Mouse (Mus musculus): ENCODE results near the gene Dpep3. TPM values are rescaled to one million over a fixed set of nuclear protein-coding genes. Genes with fewer than 3 reads are reported as not detected.
"Not testable (repeated sequence)": the region's sequence is repeated elsewhere in the genome, so short reads cannot be mapped to it uniquely, and the experiment has no call there.

Dpep3 gene
- 0.10 and 0.14 TPM in 2 replicates for polyA plus RNA-seq (2012; rRNA removed)

GRCm38 (mm10) chr8:105979325-105979724 lies at the start of gene Dpep3:
Gene Dpep3, minus strand, starts transcription at chr8:105979429.
- WGBS: 92% methylated on average over 15 of the region's 15 CpGs
- DNase-seq (ENCODE audit: low read depth, low spot score): no peak

GRCm38 (mm10) chr8:106022483-106022882 lies 43.3 kb upstream of the Dpep3 start:
- DNase-seq (ENCODE audit: low read depth, low spot score): peak; percentile 55

DNA sequence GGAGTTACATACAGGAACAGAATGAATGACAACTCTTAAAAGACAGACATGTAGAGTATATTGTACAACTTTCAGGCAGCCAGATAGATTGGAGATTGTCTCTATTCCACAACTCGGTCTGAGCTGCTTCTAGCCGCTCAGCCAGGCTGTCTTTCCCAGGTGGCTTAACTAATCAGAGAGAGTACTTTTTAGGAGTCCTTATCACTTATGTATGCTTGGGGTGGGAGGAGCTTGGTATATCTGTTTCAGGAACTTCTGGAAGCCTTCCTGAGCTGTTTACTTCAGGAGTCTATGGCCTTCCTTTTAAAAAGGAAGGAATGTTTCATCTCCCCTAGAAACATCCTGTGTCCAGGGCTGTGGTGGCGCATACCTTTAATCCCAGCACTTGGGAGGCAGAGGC lies 38.8 kb upstream of the Dpep3 start:
- DNase-seq (ENCODE audit: low read depth, low spot score): no peak
- WGBS: 88% methylated on average over 3 of the region's 3 CpGs

GRCm38 (mm10) chr8:106017130-106017529 lies 37.9 kb upstream of the Dpep3 start:
- DNase-seq (ENCODE audit: low read depth, low spot score): no peak
- WGBS: 83% methylated on average over 7 of the region's 7 CpGs

GRCm38 (mm10) chr8:106016284-106016683 lies 37.1 kb upstream of the Dpep3 start:
- WGBS: 93% methylated on average over 6 of the region's 6 CpGs
- DNase-seq (ENCODE audit: low read depth, low spot score): no peak

- DNase-seq (ENCODE audit: low read depth, low spot score): not testable (repeated sequence)
- 79% methylated on average over 8 of the region's 8 CpGs for WGBS
Measured at GRCm38 (mm10) chr8:106012203-106012602, 33.0 kb upstream of the Dpep3 start.

DNA sequence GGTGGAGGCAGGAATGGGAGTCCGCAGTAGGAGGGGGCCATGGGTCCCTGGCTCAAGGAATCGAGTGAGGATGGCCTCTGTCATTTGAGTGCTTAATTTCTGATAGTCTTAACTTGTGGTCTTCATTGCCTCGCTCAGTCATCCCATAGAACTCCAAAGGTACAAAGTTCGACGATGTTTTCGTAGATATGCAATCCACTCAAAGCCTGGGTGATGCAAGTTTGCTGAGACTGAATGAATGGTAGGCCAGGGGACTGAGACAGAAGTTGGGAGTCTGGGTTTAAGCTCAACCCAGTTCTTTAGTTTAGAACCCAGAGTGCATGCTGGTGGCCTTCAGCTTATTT lies 32.4 kb upstream of the Dpep3 start, which contains the start of gene Ddx28:
Gene Ddx28 (minus strand): TSS at position 240 of the 344 bp plus-strand sequence.
- WGBS: 0% methylated on average over 6 of the region's 6 CpGs
- no peak for DNase-seq (ENCODE audit: low read depth, low spot score)

DNA sequence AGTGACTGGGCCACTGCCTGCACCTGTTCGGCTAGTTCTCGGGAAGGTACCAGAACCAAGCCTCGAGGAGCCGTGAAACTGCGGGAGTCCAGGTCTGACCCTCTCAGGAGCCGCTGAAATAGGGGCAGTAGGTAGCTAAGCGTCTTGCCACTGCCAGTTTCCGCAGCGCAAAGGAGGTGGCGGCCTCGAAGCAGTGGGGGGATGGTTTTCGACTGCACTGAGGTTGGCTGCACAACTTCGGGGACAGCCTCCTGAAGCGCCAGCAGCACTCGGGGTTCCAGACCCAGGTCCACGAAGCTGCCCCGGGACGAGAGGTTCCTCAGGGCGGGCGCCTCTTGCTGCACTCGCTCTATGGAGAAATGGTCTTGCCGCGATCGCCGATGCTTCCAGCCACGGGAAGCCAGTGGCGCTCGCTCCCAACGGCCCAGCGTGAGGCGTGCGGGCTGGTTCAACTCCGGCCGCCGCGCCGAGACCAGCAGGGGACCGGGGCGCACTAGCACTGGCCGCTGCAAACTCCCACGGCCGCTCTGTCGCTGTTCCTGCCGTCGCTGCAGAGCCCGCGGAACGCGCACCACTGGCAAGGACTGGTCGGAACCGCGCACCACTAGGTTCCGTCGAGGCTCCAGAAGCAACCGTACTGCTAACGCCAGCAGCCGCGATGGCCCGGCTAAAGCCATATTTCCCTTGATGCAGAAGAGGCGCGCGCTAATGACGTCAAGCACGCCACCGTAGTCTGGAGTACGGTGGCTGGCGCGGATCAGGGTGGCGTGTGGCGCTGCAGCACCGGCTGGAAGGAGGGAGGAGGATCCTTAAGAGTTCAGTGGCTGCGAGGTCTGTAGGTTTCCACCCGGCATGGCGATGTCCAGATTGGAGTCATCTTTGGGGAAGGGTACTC lies 31.8 kb upstream of the Dpep3 start:
- peak; percentile 75 for DNase-seq (ENCODE audit: low read depth, low spot score)

GRCm38 (mm10) chr8:106007891-106008290 lies 28.7 kb upstream of the Dpep3 start:
- DNase-seq (ENCODE audit: low read depth, low spot score): not testable (repeated sequence)
- WGBS: 66% methylated on average over 3 of the region's 3 CpGs

More for the DNA sequence above, 31.8 kb upstream of the Dpep3 start:
- under 1% methylated on average over 74 of the region's 74 CpGs for WGBS

GRCm38 (mm10) chr8:106007135-106007534 lies 27.9 kb upstream of the Dpep3 start:
- 51% methylated on average over 3 of the region's 3 CpGs for WGBS

GRCm38 (mm10) chr8:106006413-106006812 lies 27.2 kb upstream of the Dpep3 start:
- DNase-seq (ENCODE audit: low read depth, low spot score): no peak

More at GRCm38 (mm10) chr8:106007135-106007534, 27.9 kb upstream of the Dpep3 start:
- no peak for DNase-seq (ENCODE audit: low read depth, low spot score)

GRCm38 (mm10) chr8:106005875-106006274 lies 26.6 kb upstream of the Dpep3 start, which contains the start of gene Dpep2nb:
Gene Dpep2nb, minus strand, starts transcription at chr8:106005975.
- DNase-seq (ENCODE audit: low read depth, low spot score): no peak
- WGBS: 77% methylated on average over 4 of the region's 4 CpGs

More at GRCm38 (mm10) chr8:106006413-106006812, 27.2 kb upstream of the Dpep3 start:
- WGBS: 85% methylated on average over 4 of the region's 4 CpGs

- WGBS: 72% methylated on average over 8 of the region's 8 CpGs
- DNase-seq (ENCODE audit: low read depth, low spot score): no peak
Measured at GRCm38 (mm10) chr8:106004538-106005207, 25.4 kb upstream of the Dpep3 start.

GRCm38 (mm10) chr8:106001908-106002307 lies 22.7 kb upstream of the Dpep3 start:
- 86% methylated on average over 4 of the region's 4 CpGs for WGBS
- DNase-seq (ENCODE audit: low read depth, low spot score): no peak

DNA sequence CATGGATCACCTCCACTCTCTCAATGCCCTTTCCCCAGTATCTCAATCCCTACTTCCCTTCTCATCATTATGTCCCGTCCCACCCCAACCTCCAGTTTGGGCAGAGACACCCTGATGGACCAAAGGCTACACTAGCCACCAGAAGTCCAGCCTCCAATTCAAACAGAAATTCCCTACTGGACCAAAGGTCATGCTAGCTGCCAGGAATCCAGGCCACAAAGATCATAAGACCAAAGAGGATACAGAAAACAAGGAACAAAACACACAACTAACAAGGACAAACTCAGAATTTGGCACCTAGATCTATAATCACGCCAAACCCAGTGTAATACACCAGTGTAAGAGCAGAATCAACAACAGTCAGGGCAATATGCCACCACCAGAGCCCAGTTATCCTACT lies 19.7 kb upstream of the Dpep3 start:
- no peak for DNase-seq (ENCODE audit: low read depth, low spot score)
- 65% methylated on average over 2 of the region's 2 CpGs for WGBS

DNA sequence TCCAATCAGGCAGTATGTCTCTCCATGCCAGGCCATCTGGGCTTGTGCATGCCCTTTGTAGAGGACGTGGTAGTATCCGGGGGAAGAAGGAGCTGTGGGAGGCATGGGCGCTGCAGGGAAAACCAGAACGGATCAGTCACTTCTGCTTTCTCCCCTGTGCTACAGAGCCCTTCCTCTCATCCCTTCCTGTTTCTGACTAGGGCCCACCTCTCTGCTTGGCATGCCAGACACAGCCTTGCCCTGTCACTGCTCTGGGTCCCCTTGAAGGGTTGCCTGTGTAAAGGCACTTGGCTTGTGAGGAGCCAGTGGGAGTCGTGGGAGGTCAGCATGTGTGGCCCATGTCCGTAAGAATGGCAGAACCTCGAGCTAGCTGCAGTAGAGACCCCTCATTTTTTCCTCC lies 17.1 kb upstream of the Dpep3 start:
- WGBS: 72% methylated on average over 7 of the region's 7 CpGs
- no peak for DNase-seq (ENCODE audit: low read depth, low spot score)

GRCm38 (mm10) chr8:105993226-105993625 lies 14.0 kb upstream of the Dpep3 start:
- DNase-seq (ENCODE audit: low read depth, low spot score): no peak
- 48% methylated on average over 4 of the region's 4 CpGs for WGBS

- no peak for DNase-seq (ENCODE audit: low read depth, low spot score)
- 60% methylated on average over 5 of the region's 5 CpGs for WGBS
Measured at GRCm38 (mm10) chr8:105992499-105992898, 13.3 kb upstream of the Dpep3 start.

DNA sequence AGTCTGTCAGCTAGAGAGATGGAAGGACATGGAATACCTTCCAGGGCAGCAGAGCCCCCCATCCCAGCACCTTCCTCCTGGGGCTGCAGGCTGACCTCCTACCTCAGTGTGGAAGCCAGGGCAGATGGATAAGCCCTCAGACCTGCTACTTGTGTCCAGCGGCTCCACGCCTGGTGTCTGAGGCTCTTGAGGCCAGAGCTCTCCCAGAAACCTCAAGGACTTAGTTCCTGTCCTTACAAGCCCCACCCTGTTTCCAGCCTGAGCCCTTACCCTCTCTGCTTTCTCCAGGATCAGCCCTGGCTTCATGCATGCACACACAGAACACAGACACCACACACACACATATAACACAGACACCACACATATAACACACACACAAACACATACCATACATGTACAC lies 12.3 kb upstream of the Dpep3 start:
- DNase-seq (ENCODE audit: low read depth, low spot score): no peak
- WGBS: 56% methylated on average over 2 of the region's 2 CpGs

DNA sequence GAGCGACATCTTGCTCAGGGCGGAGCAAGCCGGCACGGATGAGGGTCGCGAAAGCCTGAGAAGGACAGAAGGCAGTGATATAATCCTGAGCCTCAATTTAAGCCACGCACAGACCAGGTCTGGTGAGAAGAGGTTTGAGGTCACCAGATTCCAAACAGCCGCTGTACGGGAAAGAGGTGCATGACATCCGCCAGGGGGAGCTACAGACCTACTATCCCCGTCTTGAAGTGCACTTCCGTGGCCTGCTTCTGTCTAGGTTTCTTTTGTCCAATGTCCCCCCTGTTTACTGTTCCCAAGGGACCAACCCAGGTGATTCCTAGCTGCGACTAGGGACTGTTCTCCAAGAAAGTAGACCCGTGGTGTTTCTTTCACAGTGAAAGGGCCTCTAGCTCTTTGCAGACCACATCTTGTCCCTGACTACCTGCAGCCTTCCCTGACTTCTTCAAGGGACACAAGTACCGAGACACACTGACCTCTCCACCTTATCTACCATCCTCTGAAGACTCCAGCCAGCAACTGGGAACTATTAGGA lies 11.7 kb upstream of the Dpep3 start, which contains the start of gene Dus2:
Gene Dus2 (plus strand): TSS at position 482 of the 532 bp plus-strand sequence.
- DNase-seq (ENCODE audit: low read depth, low spot score): peak; percentile 68
- 9% methylated on average over 15 of the region's 15 CpGs for WGBS

All from large intestine, adult 2 months (tissue).